Mouse (Mus musculus): ENCODE data around the gene Trpm2. TPM values are rescaled to one million over a fixed set of nuclear protein-coding genes. Genes with fewer than 3 reads are reported as not detected.

Trpm2 gene
- polyA plus RNA-seq (2012; rRNA removed): 1.2 and 1.9 TPM in 2 replicates

DNA sequence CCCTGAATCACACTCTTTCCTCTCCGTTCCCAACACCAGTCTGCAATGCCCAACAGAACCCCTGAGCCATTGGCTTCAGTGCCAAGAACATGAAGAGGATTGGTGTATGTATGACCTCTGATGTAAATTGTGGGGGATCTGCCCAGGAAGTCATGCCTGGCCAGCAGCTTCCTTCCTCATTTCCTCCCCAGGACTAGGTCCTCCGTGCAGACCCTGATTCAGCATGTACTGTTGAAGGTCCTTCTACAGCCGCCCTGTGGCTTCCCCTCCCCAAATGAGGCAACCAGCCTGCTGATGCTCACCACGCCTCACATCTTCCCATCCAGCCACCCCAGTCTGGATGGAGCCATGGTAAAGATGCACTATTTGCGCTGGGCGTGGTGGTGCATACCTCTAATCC is at the start of gene Trpm2:
Gene Trpm2, minus strand, starts transcription at position 83 of the 400 bp plus-strand sequence.

DNA sequence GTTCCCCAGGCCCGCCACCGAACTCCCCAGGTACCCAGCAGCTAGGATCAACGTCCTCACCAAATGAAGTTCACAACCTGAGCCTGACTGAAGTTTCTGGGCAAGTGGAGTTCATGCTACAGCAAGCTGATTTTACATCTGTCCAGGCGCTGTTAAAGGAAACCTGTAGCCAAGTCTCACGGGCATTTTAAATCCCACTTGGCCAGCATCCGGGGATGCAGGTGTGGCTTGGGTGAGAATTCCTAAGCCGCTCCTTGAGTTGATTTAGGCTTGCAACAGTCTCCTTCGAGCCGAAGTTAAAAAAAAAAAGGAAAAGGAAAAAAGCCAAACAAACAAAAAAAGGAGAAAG is 39.6 kb upstream of the Trpm2 start, which contains the start of gene Pfkl:
Gene Pfkl, minus strand, starts transcription at position 139 of the 349 bp plus-strand sequence.

GRCm38 (mm10) chr10:77978351-77979350 is 8.3 kb upstream of the Trpm2 start, which contains the start of gene 1810043G02Rik:
Gene 1810043G02Rik (plus strand): TSS chr10:77978524.

GRCm38 (mm10) chr10:77902211-77902893 is 68.0 kb downstream of the Trpm2 start, which contains the start of gene Lrrc3:
Gene Lrrc3 (minus strand): TSS chr10:77902536.

DNA sequence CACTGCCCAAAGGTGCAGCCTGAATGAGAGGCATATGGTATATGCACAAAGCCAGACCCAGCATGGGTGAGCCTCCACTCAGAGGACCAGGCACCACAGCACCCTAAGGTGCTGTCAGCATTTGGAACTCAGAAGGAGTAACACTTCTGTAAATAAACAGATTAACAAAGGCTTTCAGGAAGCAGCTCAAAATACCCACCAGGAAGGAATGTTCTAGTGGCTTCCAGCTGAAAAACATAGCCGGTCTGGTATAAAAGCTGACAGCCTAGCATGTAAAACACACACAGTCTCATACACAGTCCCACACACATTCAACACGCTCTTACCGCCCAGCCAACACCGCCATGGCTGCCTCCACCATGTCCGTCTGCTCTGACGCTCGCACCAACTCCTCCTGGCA is 108.7 kb downstream of the Trpm2 start, which contains the start of gene Gm3285:
Gene Gm3285, plus strand, starts transcription at position 301 of the 400 bp plus-strand sequence.

Other genes starting within 250 kb of the Trpm2 start
- not detected in 2 replicates for gene Krtap12-1, start 250.0 kb downstream of the Trpm2 start, polyA plus RNA-seq (2012; rRNA removed)
- gene Gm10100, start 244.1 kb downstream of the Trpm2 start, polyA plus RNA-seq (2012; rRNA removed): not detected in 2 replicates
- not detected in 2 replicates for gene Gm18596, start 227.9 kb downstream of the Trpm2 start, polyA plus RNA-seq (2012; rRNA removed)
- not detected in 2 replicates for gene Gm9736, start 219.2 kb downstream of the Trpm2 start, polyA plus RNA-seq (2012; rRNA removed)
- not detected in 2 replicates for gene Gm3233, start 210.9 kb downstream of the Trpm2 start, polyA plus RNA-seq (2012; rRNA removed)
- gene Gm3238, start 199.2 kb downstream of the Trpm2 start, polyA plus RNA-seq (2012; rRNA removed): not detected in 2 replicates
- not detected in 2 replicates for gene Gm7138, start 193.6 kb downstream of the Trpm2 start, polyA plus RNA-seq (2012; rRNA removed)
- not detected in 2 replicates for gene Gm3250, start 188.0 kb downstream of the Trpm2 start, polyA plus RNA-seq (2012; rRNA removed)
- not detected in 2 replicates for gene Gm7137, start 182.4 kb downstream of the Trpm2 start, polyA plus RNA-seq (2012; rRNA removed)
- gene Gm9639, start 175.5 kb downstream of the Trpm2 start, polyA plus RNA-seq (2012; rRNA removed): not detected in 2 replicates
- not detected in 2 replicates for gene Gm19668, start 171.4 kb downstream of the Trpm2 start, polyA plus RNA-seq (2012; rRNA removed)
- not detected in 2 replicates for gene Gm9507, start 158.7 kb downstream of the Trpm2 start, polyA plus RNA-seq (2012; rRNA removed)
- gene Gm2696, start 155.9 kb downstream of the Trpm2 start, polyA plus RNA-seq (2012; rRNA removed): not detected in 2 replicates
- gene Krtap10-4, start 143.5 kb downstream of the Trpm2 start, polyA plus RNA-seq (2012; rRNA removed): not detected in 2 replicates
- not detected in 2 replicates for gene Krtap10-10, start 134.6 kb downstream of the Trpm2 start, polyA plus RNA-seq (2012; rRNA removed)
- not detected in 2 replicates for gene Gm36176, start 123.8 kb downstream of the Trpm2 start, polyA plus RNA-seq (2012; rRNA removed)
- not detected in 2 replicates for gene Gm10318, start 117.7 kb downstream of the Trpm2 start, polyA plus RNA-seq (2012; rRNA removed)
- not detected in 2 replicates for gene Gm3285, start 108.6 kb downstream of the Trpm2 start, polyA plus RNA-seq (2012; rRNA removed)
- 7.3 and 8.4 TPM in 2 replicates for gene Lrrc3, start 68.0 kb downstream of the Trpm2 start, polyA plus RNA-seq (2012; rRNA removed)
- gene 1810043G02Rik, start 8.0 kb upstream of the Trpm2 start, polyA plus RNA-seq (2012; rRNA removed): 44.0 and 48.6 TPM in 2 replicates
- 165 and 180 TPM in 2 replicates for gene Pfkl, start 39.5 kb upstream of the Trpm2 start, polyA plus RNA-seq (2012; rRNA removed)
- gene Dnmt3l, start 71.4 kb upstream of the Trpm2 start, polyA plus RNA-seq (2012; rRNA removed): 0.94 and 1.2 TPM in 2 replicates
- gene Aire, start 73.0 kb upstream of the Trpm2 start, polyA plus RNA-seq (2012; rRNA removed): 0.74 and 1.1 TPM in 2 replicates
- gene Icosl, start 98.7 kb upstream of the Trpm2 start, polyA plus RNA-seq (2012; rRNA removed): 15.3 and 15.4 TPM in 2 replicates
- gene D10Jhu81e, start 199.2 kb upstream of the Trpm2 start, polyA plus RNA-seq (2012; rRNA removed): 143 and 174 TPM in 2 replicates
- gene Pwp2, start 214.6 kb upstream of the Trpm2 start, polyA plus RNA-seq (2012; rRNA removed): 5.8 and 6.0 TPM in 2 replicates